Mouse (Mus musculus) olfactory bulb, adult 2 months (tissue): Measurements from ENCODE around the gene Rnf166.

Source experiments
- CTCF ChIP-seq: fragments of 200-500 bp; IDR thresholded peaks from 2 replicates; pipeline ENCODE4 v1.5.1; 2012; ENCODE audit warnings: low read depth, mild to moderate bottlenecking, low read length, moderate library complexity; ENCODE audit not compliant: insufficient read depth
- POLR2A ChIP-seq: fragments of 200-500 bp; IDR thresholded peaks from 2 replicates; pipeline ENCODE4 v1.6.1; 2012; ENCODE audit warnings: mild to moderate bottlenecking, low read depth, low read length, moderate library complexity; ENCODE audit not compliant: insufficient read depth

GRCm38 (mm10) chr8:122444058-122444748 is 31.7 kb downstream of the Rnf166 start:
- no peak for TF ChIP-seq CTCF
- 0 out of 2 replicates have a peak, but pooled peaks have one; percentile 21 for TF ChIP-seq POLR2A
